Mouse (Mus musculus) ES-Bruce4 (cell line): ENCODE measurements around the gene Hrk. TPM values are rescaled to one million over a fixed set of nuclear protein-coding genes. Genes with fewer than 3 reads are reported as not detected.
A peak's percentile ranks its signal among the peaks of the same experiment; 100 is the strongest.

ENCODE experiments used
- H3K27ac ChIP-seq: 2 replicates; pipeline ENCODE4 v1.5.1; 2012; ENCODE audit warnings: low read length, inconsistent platforms; ENCODE audit not compliant: insufficient read depth
- H3K27me3 ChIP-seq: 2 replicates; pipeline ENCODE4 v1.6.1; 2012; ENCODE audit warnings: mild to moderate bottlenecking, low read length, inconsistent platforms; ENCODE audit not compliant: control insufficient read depth, poor library complexity, insufficient read depth, severe bottlenecking
- H3K36me3 ChIP-seq: 2 replicates; pipeline ENCODE4 v1.6.1; 2012; ENCODE audit warnings: inconsistent platforms, mild to moderate bottlenecking, low read length, moderate library complexity; ENCODE audit not compliant: control insufficient read depth, poor library complexity, insufficient read depth, severe bottlenecking
- H3K4me1 ChIP-seq: one replicate; pipeline ENCODE4 v1.8.1; 2011; ENCODE audit warnings: low read length; ENCODE audit not compliant: control insufficient read depth, insufficient read depth
- H3K4me3 ChIP-seq: 2 replicates; pipeline ENCODE4 v1.5.1; 2011; ENCODE audit warnings: low read depth, mild to moderate bottlenecking, low read length
- H3K9ac ChIP-seq: 2 replicates; pipeline ENCODE4 v1.6.1; 2012; ENCODE audit warnings: low read depth, mild to moderate bottlenecking, inconsistent platforms; ENCODE audit not compliant: poor library complexity, severe bottlenecking
- H3K9me3 ChIP-seq: replicated peaks from 2 replicates; pipeline ENCODE4 v1.6.1; 2012; ENCODE audit warnings: mild to moderate bottlenecking, low read length, inconsistent platforms; ENCODE audit not compliant: control insufficient read depth, poor library complexity, insufficient read depth, severe bottlenecking
- CTCF ChIP-seq: IDR thresholded peaks from one replicate; pipeline ENCODE4 v1.8.1; 2011; ENCODE audit warnings: low read depth, low read length
- EP300 ChIP-seq: IDR thresholded peaks from 2 replicates; pipeline ENCODE4 v1.6.1; 2011; ENCODE audit warnings: low read depth, low read length; ENCODE audit not compliant: insufficient read depth
- POLR2A ChIP-seq: IDR thresholded peaks from one replicate; pipeline ENCODE4 v1.8.1; 2011; ENCODE audit warnings: low read length; ENCODE audit not compliant: insufficient read depth
- polyA plus RNA-seq: library from polyadenylated mRNA; stranded (reverse); fragments of >200 nt; gene quantifications from 2 replicates; pipeline ENCODE4 v1.2.4, GENCODE M21; 2011; ENCODE audit warnings: low read depth; ENCODE audit not compliant: missing spikeins, insufficient read depth, insufficient read length

Hrk gene
- polyA plus RNA-seq, 1 experiment: 1.3 TPM

DNA sequence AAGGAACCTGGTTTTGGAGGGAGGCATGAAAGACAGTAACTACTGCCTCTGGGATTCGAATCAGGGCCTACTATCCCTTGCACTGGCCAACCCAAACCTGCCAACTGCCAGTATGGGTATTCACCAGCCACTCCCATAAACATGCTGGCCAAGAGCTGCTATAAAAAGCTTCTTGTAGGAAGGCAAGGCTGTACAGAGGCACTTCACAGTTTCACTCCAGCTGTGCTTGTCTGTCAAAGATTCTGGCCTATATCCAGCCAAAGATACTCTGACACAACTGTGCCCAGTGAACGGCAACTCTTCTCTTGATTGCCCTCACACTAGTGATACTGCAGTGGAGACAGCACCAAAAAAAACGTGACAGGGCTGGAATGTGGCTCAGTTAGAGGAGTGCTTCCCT is 14.7 kb upstream of the Hrk start:
- Histone ChIP-seq H3K4me3 (no peak overlapping the region), H3K27me3 (no peaks in the 10 kb centered on the region), H3K9ac (no peak overlapping the region), H3K36me3 (no peaks in the 10 kb centered on the region), H3K27ac (no peak overlapping the region), H3K9me3 (no peaks in the 10 kb centered on the region), H3K4me1 (no peaks in the 10 kb centered on the region)
- TF ChIP-seq EP300: no peak
- TF ChIP-seq POLR2A: no peak
- no peak for TF ChIP-seq CTCF

- no peaks in the 10 kb centered on the region for H3K9me3 ChIP-seq
- peak within 1 kb of the TSS; percentile 73 for H3K9ac ChIP-seq
- no peak within 1 kb of the TSS for H3K27ac ChIP-seq
These were observed 9.4 kb upstream of the Hrk start, which contains the start of gene Fbxw8 for GRCm38 (mm10) chr5:118154839-118155564. Gene Fbxw8, minus strand, starts transcription at chr5:118155464.

GRCm38 (mm10) chr5:118155565-118155947 is 8.9 kb upstream of the Hrk start:
- Histone ChIP-seq H3K4me3 (no peak overlapping the region), H3K9me3 (no peaks in the 10 kb centered on the region), H3K27me3 (no peaks in the 10 kb centered on the region), H3K36me3 (no peaks in the 10 kb centered on the region), H3K4me1 (no peaks in the 10 kb centered on the region), H3K9ac (no peak overlapping the region), H3K27ac (no peak overlapping the region)
- no peak for TF ChIP-seq EP300
- TF ChIP-seq CTCF: no peak
- no peak for TF ChIP-seq POLR2A

More at GRCm38 (mm10) chr5:118154839-118155564, 9.4 kb upstream of the Hrk start, which contains the start of gene Fbxw8:
- peak within 1 kb of the TSS; percentile 90 for H3K4me3 ChIP-seq
- no peaks in the 10 kb centered on the region for H3K36me3 ChIP-seq
- TF ChIP-seq EP300 (no peak), POLR2A (no peak), CTCF (no peak)
- no peaks in the 10 kb centered on the region for H3K4me1 ChIP-seq
- no peaks in the 10 kb centered on the region for H3K27me3 ChIP-seq

DNA sequence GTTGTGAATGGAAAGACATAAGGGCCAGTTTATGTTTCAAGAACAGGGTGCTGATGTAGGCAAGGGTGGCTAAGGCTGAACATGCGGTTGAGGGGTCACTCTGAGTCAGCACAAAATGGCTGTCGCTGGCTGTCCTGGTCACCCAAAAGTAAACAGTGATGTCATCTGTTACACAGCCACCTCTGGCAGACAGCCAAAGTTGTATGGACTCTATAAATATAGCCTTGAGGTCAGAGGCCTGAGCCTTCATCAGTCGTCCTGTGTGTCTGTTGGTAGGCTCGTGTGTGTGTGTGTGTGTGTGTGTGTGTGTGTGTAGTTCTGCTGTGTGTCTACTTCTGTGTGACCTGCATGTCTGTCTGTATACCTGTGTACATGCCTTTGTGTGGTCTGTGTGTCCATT is 7.5 kb upstream of the Hrk start:
- Histone ChIP-seq H3K27ac (no peak overlapping the region), H3K9me3 (no peaks in the 10 kb centered on the region)

GRCm38 (mm10) chr5:118160691-118161090 is 3.8 kb upstream of the Hrk start:
- H3K9me3 ChIP-seq: no peaks in the 10 kb centered on the region
- no peaks in the 10 kb centered on the region for H3K4me1 ChIP-seq
- no peak overlapping the region for H3K9ac ChIP-seq
- no peak overlapping the region for H3K4me3 ChIP-seq
- 0 out of 2 replicates have a peak overlapping the region, but pooled peaks have one; percentile 12 for H3K27ac ChIP-seq
- H3K27me3 ChIP-seq: no peaks in the 10 kb centered on the region
- no peaks in the 10 kb centered on the region for H3K36me3 ChIP-seq
- no peak for TF ChIP-seq POLR2A
- 0 out of 2 replicates have a peak, but pooled peaks have one; percentile 28 for TF ChIP-seq EP300

More for the DNA sequence above, 7.5 kb upstream of the Hrk start:
- H3K4me1 ChIP-seq: no peaks in the 10 kb centered on the region
- no peak overlapping the region for H3K4me3 ChIP-seq
- no peaks in the 10 kb centered on the region for H3K27me3 ChIP-seq
- H3K9ac ChIP-seq: no peak overlapping the region
- no peaks in the 10 kb centered on the region for H3K36me3 ChIP-seq
- TF ChIP-seq CTCF (no peak), EP300 (no peak), POLR2A (no peak)

GRCm38 (mm10) chr5:118165462-118165861 is 1.0 kb downstream of the Hrk start:
- no peaks in the 10 kb centered on the region for H3K9me3 ChIP-seq
- TF ChIP-seq CTCF: no peak
- no peak for TF ChIP-seq EP300
- TF ChIP-seq POLR2A: no peak
- no peaks in the 10 kb centered on the region for H3K36me3 ChIP-seq
- H3K9ac ChIP-seq: no peak overlapping the region
- H3K27ac ChIP-seq: no peak overlapping the region
- peaks cover 6% of the 10 kb centered on the region for H3K27me3 ChIP-seq
- H3K4me1 ChIP-seq: no peaks in the 10 kb centered on the region
- no peak overlapping the region for H3K4me3 ChIP-seq
